Mouse (Mus musculus) MEL (cell line): ENCODE measurements around the gene Klf6. TPM values are rescaled to one million over a fixed set of nuclear protein-coding genes. Genes with fewer than 3 reads are reported as not detected.

Experiments
- DNase-seq: peaks from one replicate; pipeline ENCODE4 v3.0.0; 2011; ENCODE audit warnings: low read depth, low spot score
- H3K27ac ChIP-seq: 2 replicates; pipeline ENCODE4 v1.5.1; 2012; ENCODE audit warnings: low read depth, mild to moderate bottlenecking, control low read depth, low read length, moderate library complexity; ENCODE audit not compliant: control insufficient read depth
- H3K27me3 ChIP-seq, 2 experiments: fragments of 150-350 bp in 1 of 2; sonication (generic) in 1 of 2; 2 replicates each; pipeline ENCODE4 v1.6.1; 2012; ENCODE audit warnings: low read length in 2 of 2, mild to moderate bottlenecking in 2 of 2, improper control_type of control experiment in 1 of 2, moderate library complexity in 1 of 2; ENCODE audit not compliant: insufficient read depth in 2 of 2, control insufficient read depth in 1 of 2
- H3K36me3 ChIP-seq, 2 experiments: 2 replicates each; pipeline ENCODE4 v1.6.1; 2012 to 2014; ENCODE audit warnings: low read length in 2 of 2, improper control_type of control experiment in 1 of 2, inconsistent platforms in 1 of 2, mild to moderate bottlenecking in 1 of 2; ENCODE audit not compliant: insufficient read depth in 2 of 2, control insufficient read depth in 1 of 2
- H3K4me1 ChIP-seq, 2 experiments: fragments of 150-350 bp in 1 of 2; sonication (generic) in 1 of 2; 2 replicates each; pipeline ENCODE4 v1.6.1; 2012; ENCODE audit warnings: low read length in 2 of 2, improper control_type of control experiment in 1 of 2, mild to moderate bottlenecking in 1 of 2; ENCODE audit not compliant: insufficient read depth in 2 of 2, control insufficient read depth in 1 of 2
- H3K4me3 ChIP-seq, 2 experiments: fragments of 150-350 bp in 1 of 2; sonication (generic) in 1 of 2; 2 replicates each; pipeline ENCODE4 v1.5.1; 2012; ENCODE audit warnings: low read depth in 2 of 2, low read length in 2 of 2, mild to moderate bottlenecking in 2 of 2, moderate library complexity in 2 of 2, control low read depth in 1 of 2, improper control_type of control experiment in 1 of 2; ENCODE audit not compliant: control insufficient read depth in 1 of 2, insufficient read depth in 1 of 2
- H3K79me2 ChIP-seq: 2 replicates; pipeline ENCODE4 v1.6.1; 2012; ENCODE audit warnings: mild to moderate bottlenecking, low read length, moderate library complexity; ENCODE audit not compliant: control insufficient read depth, poor library complexity, insufficient read depth
- H3K9ac ChIP-seq: 2 replicates; pipeline ENCODE4 v1.6.1; 2012; ENCODE audit warnings: low read depth, mild to moderate bottlenecking, control low read depth, low read length, moderate library complexity; ENCODE audit not compliant: control insufficient read depth, poor library complexity, severe bottlenecking
- H3K9me3 ChIP-seq: fragments of 150-350 bp; sonication (generic); replicated peaks from 2 replicates; pipeline ENCODE4 v1.6.1; 2012; ENCODE audit warnings: mild to moderate bottlenecking, low read length, improper control_type of control experiment, moderate library complexity; ENCODE audit not compliant: insufficient read depth
- CTCF ChIP-seq, 3 experiments: IDR thresholded peaks in 2 of 3; conservative IDR thresholded peaks in 1 of 3; 2 replicates each; pipeline ENCODE4 v1.5.1; 2011 to 2012; ENCODE audit warnings: low read length in 3 of 3, low read depth in 2 of 3, mild to moderate bottlenecking in 2 of 3, improper control_type of control experiment in 1 of 3, inconsistent platforms in 1 of 3, mixed read lengths in 1 of 3, moderate library complexity in 1 of 3; ENCODE audit not compliant: control insufficient read depth in 1 of 3, insufficient read depth in 1 of 3, poor library complexity in 1 of 3, severe bottlenecking in 1 of 3
- ELF1 ChIP-seq: IDR thresholded peaks from 2 replicates; pipeline ENCODE4 v1.6.1; 2014; ENCODE audit warnings: low read depth, mild to moderate bottlenecking, inconsistent platforms, low read length, improper control_type of control experiment, moderate library complexity
- EP300 ChIP-seq, 2 experiments: IDR thresholded peaks; 2 replicates each; pipeline ENCODE4 v1.6.1; 2011; ENCODE audit warnings: improper control_type of control experiment in 2 of 2, low read length in 2 of 2, low read depth in 1 of 2, mild to moderate bottlenecking in 1 of 2
- ETS1 ChIP-seq: IDR thresholded peaks from 2 replicates; pipeline ENCODE4 v1.6.1; 2012; ENCODE audit warnings: low read depth, mild to moderate bottlenecking, inconsistent platforms, low read length, improper control_type of control experiment, moderate library complexity
- GABPA ChIP-seq: IDR thresholded peaks from 2 replicates; pipeline ENCODE4 v1.6.1; 2012; ENCODE audit warnings: low read depth, mild to moderate bottlenecking, inconsistent platforms, low read length, improper control_type of control experiment, moderate library complexity
- HCFC1 ChIP-seq: IDR thresholded peaks from 2 replicates; pipeline ENCODE4 v1.6.1; 2012; ENCODE audit warnings: low read depth, mild to moderate bottlenecking, inconsistent platforms, low read length, improper control_type of control experiment, moderate library complexity
- JUND ChIP-seq: IDR thresholded peaks from 2 replicates; pipeline ENCODE4 v1.6.1; 2011; ENCODE audit warnings: low read depth, mild to moderate bottlenecking, improper control_type of control experiment, low read length
- MAFK ChIP-seq: IDR thresholded peaks from 2 replicates; pipeline ENCODE4 v1.6.1; 2011; ENCODE audit warnings: low read depth, mild to moderate bottlenecking, low read length, improper control_type of control experiment, borderline replicate concordance
- MAZ ChIP-seq: IDR thresholded peaks from 2 replicates; pipeline ENCODE4 v1.6.1; 2012; ENCODE audit warnings: low read depth, mild to moderate bottlenecking, inconsistent platforms, low read length, improper control_type of control experiment
- MEF2A ChIP-seq: IDR thresholded peaks from 2 replicates; pipeline ENCODE4 v1.6.1; 2014; ENCODE audit warnings: low read depth, mild to moderate bottlenecking, inconsistent platforms, low read length, improper control_type of control experiment; ENCODE audit not compliant: poor library complexity, insufficient replicate concordance, severe bottlenecking; ENCODE audit errors: extremely low read depth
- MXI1 ChIP-seq: IDR thresholded peaks from 2 replicates; pipeline ENCODE4 v1.6.1; 2011; ENCODE audit warnings: mild to moderate bottlenecking, low read depth, low read length, improper control_type of control experiment
- MYB ChIP-seq: IDR thresholded peaks from 2 replicates; pipeline ENCODE4 v1.6.1; 2011; ENCODE audit warnings: mild to moderate bottlenecking, low read depth, low read length, improper control_type of control experiment
- MYC ChIP-seq: IDR thresholded peaks from 2 replicates; pipeline ENCODE4 v1.6.1; 2011; ENCODE audit warnings: low read depth, mild to moderate bottlenecking, low read length, improper control_type of control experiment, moderate library complexity
- NELFE ChIP-seq: IDR thresholded peaks from 2 replicates; pipeline ENCODE4 v1.6.1; 2011; ENCODE audit warnings: low read depth, low read length, improper control_type of control experiment
- POLR2A ChIP-seq, 2 experiments: IDR thresholded peaks; 2 replicates each; pipeline ENCODE4 v1.6.1; 2011 to 2012; ENCODE audit warnings: low read length in 2 of 2, mild to moderate bottlenecking in 2 of 2, control low read depth in 1 of 2, improper control_type of control experiment in 1 of 2, low read depth in 1 of 2, moderate library complexity in 1 of 2; ENCODE audit not compliant: control insufficient read depth in 1 of 2, insufficient read depth in 1 of 2, poor library complexity in 1 of 2
- POLR2AphosphoS2 ChIP-seq: IDR thresholded peaks from 2 replicates; pipeline ENCODE4 v1.6.1; 2011; ENCODE audit warnings: low read length, improper control_type of control experiment
- POLR2AphosphoS5 ChIP-seq: IDR thresholded peaks from 2 replicates; pipeline ENCODE4 v1.6.1; 2012; ENCODE audit warnings: low read depth, borderline replicate concordance, mild to moderate bottlenecking, inconsistent platforms, low read length, moderate library complexity, mixed read lengths
- RCOR1 ChIP-seq: IDR thresholded peaks from 2 replicates; pipeline ENCODE4 v1.6.1; 2012; ENCODE audit warnings: low read depth, mild to moderate bottlenecking, inconsistent platforms, low read length, improper control_type of control experiment
- SIN3A ChIP-seq: IDR thresholded peaks from 2 replicates; pipeline ENCODE4 v1.6.1; 2012; ENCODE audit warnings: low read length, improper control_type of control experiment, inconsistent platforms
- TBP ChIP-seq: IDR thresholded peaks from 2 replicates; pipeline ENCODE4 v1.8.0; 2011; ENCODE audit warnings: low read depth, low read length, improper control_type of control experiment
- TCF12 ChIP-seq: IDR thresholded peaks from 2 replicates; pipeline ENCODE4 v1.6.1; 2014; ENCODE audit warnings: low read depth, mild to moderate bottlenecking, inconsistent platforms, low read length, improper control_type of control experiment, moderate library complexity
- ZMIZ1 ChIP-seq: IDR thresholded peaks from 2 replicates; pipeline ENCODE4 v1.6.1; 2012; ENCODE audit warnings: low read depth, mild to moderate bottlenecking, inconsistent platforms, low read length, improper control_type of control experiment, moderate library complexity
- ZNF384 ChIP-seq: IDR thresholded peaks from 2 replicates; pipeline ENCODE4 v1.6.1; 2012; ENCODE audit warnings: low read depth, mild to moderate bottlenecking, inconsistent platforms, low read length, improper control_type of control experiment
- polyA plus RNA-seq, 2 experiments: library from polyadenylated mRNA; stranded (reverse) in 1 of 2; unstranded in 1 of 2; fragments of >175 nt in 1 of 2; fragments of >200 nt in 1 of 2; gene quantifications; 2 replicates each; pipeline versions ENCODE4 v1.2.1 to v1.2.4; 2012; ENCODE audit warnings: low replicate concordance in 2 of 2, low read depth in 1 of 2; ENCODE audit not compliant: insufficient read length in 2 of 2, insufficient read depth in 1 of 2, missing spikeins in 1 of 2
- total RNA-seq: library from RNA; depleted of rRNA; stranded (reverse); fragments of 300-350 nt; gene quantifications from 2 replicates; pipeline ENCODE4 v1.2.3, GENCODE M21; 2012

The Klf6 gene
- total and polyA plus RNA-seq, 3 experiments: 2.0 to 4.6 TPM; not detected in 1

DNA sequence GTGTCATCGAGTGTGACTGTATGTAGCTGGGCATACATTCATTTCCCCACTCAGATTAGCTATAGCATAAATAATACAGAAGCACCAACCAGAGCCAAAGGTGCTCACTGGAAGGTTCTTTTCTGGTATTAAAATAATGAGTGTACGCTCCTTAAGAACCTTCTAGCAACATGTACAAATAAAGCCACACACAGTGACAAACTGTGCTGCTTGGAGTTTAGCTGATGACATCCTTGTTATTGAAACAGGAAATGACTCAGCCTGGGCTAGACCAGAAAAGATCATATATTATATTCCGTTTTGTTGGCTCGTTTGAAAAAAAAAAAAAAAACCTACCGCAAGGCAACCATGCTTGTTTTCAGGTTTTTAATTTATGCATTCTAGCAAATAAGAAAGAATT is 15.7 kb upstream of the Klf6 start:
- H3K9me3 ChIP-seq: no peaks in the 10 kb centered on the region
- peak overlapping the region; percentile 72 for H3K9ac ChIP-seq
- H3K4me3 ChIP-seq: peak overlapping the region; percentile 41 to 59
- peak; percentile 47; the same call in 1 of the 2 replicates for TF ChIP-seq NELFE
- peak; percentile 73 for TF ChIP-seq SIN3A
- peak in 1 of 2 experiments; percentile 50; a peak in 1 of 4 replicates for TF ChIP-seq POLR2A (IDR thresholded peaks at IDR 0.05; ENCODE audit: control insufficient read depth in 1 of 2, insufficient read depth in 1 of 2, low read depth in 1 of 2, low read length in 2 of 2, poor library complexity in 1 of 2)
- TF ChIP-seq MAFK: peak; percentile 75
- TF ChIP-seq JUND: peak; percentile 93
- TF ChIP-seq MAZ: no peak
- TF ChIP-seq RCOR1: 0 out of 2 replicates have a peak, but pooled peaks have one; percentile 42
- peak; percentile 90 for TF ChIP-seq MYC
- TF ChIP-seq ELF1: no peak
- peak; percentile 99 for TF ChIP-seq ZNF384
- TF ChIP-seq POLR2AphosphoS2: peak; percentile 62; the same call in 1 of the 2 replicates
- TF ChIP-seq POLR2AphosphoS5: no peak
- TF ChIP-seq MEF2A: no peak
- TF ChIP-seq GABPA: peak; percentile 83; the same call in 1 of the 2 replicates
- TF ChIP-seq TCF12: peak; percentile 61; the same call in 1 of the 2 replicates
- peak; percentile 98 for TF ChIP-seq ETS1
- TF ChIP-seq MXI1: peak; percentile 78; the same call in 1 of the 2 replicates
- peak; percentile 59; the same call in 1 of the 2 replicates for TF ChIP-seq TBP
- peak; percentile 59; the same call in 1 of the 2 replicates for TF ChIP-seq MYB
- TF ChIP-seq EP300 (IDR thresholded peaks at IDR 0.05; ENCODE audit: low read depth in 1 of 2, low read length in 2 of 2): peak; percentile 79 to 84
- TF ChIP-seq ZMIZ1: no peak
- TF ChIP-seq HCFC1: 0 out of 2 replicates have a peak, but pooled peaks have one; percentile 55
- no peak for TF ChIP-seq CTCF (IDR thresholded peaks at IDR 0.05 in 2 of 3, conservative IDR thresholded peaks at IDR 0.05 in 1 of 3; ENCODE audit: control insufficient read depth in 1 of 3, insufficient read depth in 1 of 3, low read depth in 2 of 3, low read length in 3 of 3, poor library complexity in 1 of 3, severe bottlenecking in 1 of 3)
- TF ChIP-seq, all 39 proteins: peak for 17
- DNase-seq: peak; percentile 90
- H3K36me3 ChIP-seq: peaks cover 0 to 46% of the 10 kb centered on the region in 2 experiments; a peak in 2 of 4 replicates
- no peaks in the 10 kb centered on the region for H3K27me3 ChIP-seq
- peak overlapping the region; percentile 95 for H3K27ac ChIP-seq
- peaks cover 34% of the 10 kb centered on the region in 2 experiments for H3K4me1 ChIP-seq
- H3K79me2 ChIP-seq: no peaks in the 10 kb centered on the region
